19 mouse cellular contexts compared by ENCODE assay signal in genomic region chr14:75797769-75798386, GRCm38 (mm10). TPM values are rescaled to one million over a fixed set of nuclear protein-coding genes. Genes with fewer than 3 reads are reported as not detected.
DNase-seq lines count a peak whose midpoint lies in the region; ATAC-seq and TF ChIP-seq lines count a peak whose summit lies in the region.
"Had no signal": no experiment of that assay in that cellular context is flagged by ENCODE, and none has a peak within 500 bp of the region (broad histone marks: within the 10 kb centered on the region; RNA-seq: fewer than 3 reads in every experiment).

No protein-coding gene starts in this region.

- peak overlapping the region; percentile 60 for H3K27ac ChIP-seq in liver, adult 2 months (replicated peaks; ENCODE audit: insufficient read depth, low read depth, low read length)
- no peak overlapping the region for H3K27ac ChIP-seq in liver, embryonic 12.5 days
- peak overlapping the region; percentile 61; the same call in 1 of the 2 replicates for H3K27ac ChIP-seq in kidney, embryonic 16.5 days (ENCODE audit: low read length)
- no peak overlapping the region for H3K27ac ChIP-seq in hindbrain, embryonic 11.5 days (ENCODE audit: low read depth, low read length)
- H3K27ac ChIP-seq: hindbrain, embryonic 13.5 days had no signal

- no peaks in the 10 kb centered on the region for H3K79me2 ChIP-seq in liver, adult 2 months (ENCODE audit: control insufficient read depth, insufficient read depth, low read length)

- no peak for TF ChIP-seq CTCF in liver, adult 2 months (IDR thresholded peaks at IDR 0.05; ENCODE audit: low read depth, low read length)

- no peaks in the 10 kb centered on the region for H3K9me3 ChIP-seq in liver, embryonic 12.5 days (replicated peaks)
- H3K9me3 ChIP-seq in kidney, embryonic 16.5 days (ENCODE audit: low read length), result no peaks in the 10 kb centered on the region
- no peaks in the 10 kb centered on the region for H3K9me3 ChIP-seq in hindbrain, embryonic 11.5 days (ENCODE audit: control insufficient read depth, low read length)
- H3K9me3 ChIP-seq: hindbrain, embryonic 13.5 days; megakaryocyte, embryonic 14.5 days had no signal

- H3K9ac ChIP-seq in liver, adult 2 months (ENCODE audit: low read depth, low read length), result peak overlapping the region; percentile 0; the same call in 1 of the 2 replicates
- H3K9ac ChIP-seq in liver, embryonic 12.5 days, result no peak overlapping the region
- no peak overlapping the region for H3K9ac ChIP-seq in kidney, embryonic 16.5 days (replicated peaks; ENCODE audit: low read length)
- H3K9ac ChIP-seq in hindbrain, embryonic 11.5 days (ENCODE audit: low read depth, low read length), result no peak overlapping the region
- H3K9ac ChIP-seq: hindbrain, embryonic 13.5 days had no signal

- no peak for ATAC-seq in liver, embryonic 12.5 days
- peak; percentile 86 for ATAC-seq in kidney, embryonic 16.5 days (ENCODE audit: low FRiP score, low TSS enrichment)
- no peak for ATAC-seq in hindbrain, embryonic 11.5 days (ENCODE audit: low FRiP score)
- ATAC-seq: forebrain, embryonic 16.5 days; intestine, embryonic 16.5 days had no signal

- DNase-seq in liver, adult 2 months (ENCODE audit: extremely low read depth, low read depth, low spot score), result peak; percentile 92
- DNase-seq in forelimb bud, embryonic 11.5 days (ENCODE audit: low read depth, low spot score), result peak; percentile 77
- no peak for DNase-seq in Muller cell, postnatal 12 days (ENCODE audit: inconsistent ontology term)
- no peak for DNase-seq in hindbrain, embryonic 11.5 days (ENCODE audit: low spot score)
- DNase-seq in adrenal gland, postnatal 36 days, result no peak
- no peak for DNase-seq in adrenal gland, adult 18-20 months (ENCODE audit: low spot score in 2 of 2)
- DNase-seq: adrenal gland, postnatal 25 days; cerebellum, postnatal 14 days; gastrocnemius, postnatal 10 days; layer of hippocampus, adult 9-11 months; spleen, adult 18-20 months; thymus, postnatal 14 days had no signal

- no peak overlapping the region for H3K4me3 ChIP-seq in liver, adult 2 months (ENCODE audit: insufficient read depth, low read depth, low read length)
- no peak overlapping the region for H3K4me3 ChIP-seq in liver, embryonic 12.5 days
- H3K4me3 ChIP-seq in kidney, embryonic 16.5 days (ENCODE audit: low read length), result no peak overlapping the region
- H3K4me3 ChIP-seq in hindbrain, embryonic 11.5 days (ENCODE audit: low read depth, low read length), result no peak overlapping the region
- H3K4me3 ChIP-seq: hindbrain, embryonic 13.5 days; megakaryocyte, embryonic 14.5 days had no signal

- no peak overlapping the region for H3K4me2 ChIP-seq in liver, embryonic 12.5 days
- no peak overlapping the region for H3K4me2 ChIP-seq in kidney, embryonic 16.5 days (replicated peaks; ENCODE audit: low read depth, low read length)
- H3K4me2 ChIP-seq in hindbrain, embryonic 11.5 days (replicated peaks; ENCODE audit: low read depth, low read length), result no peak overlapping the region
- H3K4me2 ChIP-seq: hindbrain, embryonic 13.5 days; liver, embryonic 11.5 days had no signal

- WGBS in liver, adult 2 months, result 30% methylated on average over 5 of the region's 5 CpGs
- 33% methylated on average over 5 of the region's 5 CpGs for WGBS in liver, embryonic 12.5 days (ENCODE audit: insufficient replicate concordance)
- WGBS in kidney, embryonic 16.5 days, result 13% methylated on average over 5 of the region's 5 CpGs
- WGBS in hindbrain, embryonic 11.5 days, result 50% methylated on average over 5 of the region's 5 CpGs

- H3K4me1 ChIP-seq in liver, adult 2 months (ENCODE audit: control insufficient read depth, insufficient read depth, low read length), result peaks cover 30% of the 10 kb centered on the region
- H3K4me1 ChIP-seq in liver, embryonic 12.5 days, result no peaks in the 10 kb centered on the region
- peaks cover 8% of the 10 kb centered on the region; the same call in 1 of the 2 replicates for H3K4me1 ChIP-seq in kidney, embryonic 16.5 days (ENCODE audit: insufficient read depth, low read length)
- no peaks in the 10 kb centered on the region for H3K4me1 ChIP-seq in hindbrain, embryonic 11.5 days (replicated peaks; ENCODE audit: control insufficient read depth, insufficient read depth, low read length)
- H3K4me1 ChIP-seq: hindbrain, embryonic 13.5 days had no signal

- TF ChIP-seq POLR2A in liver, adult 2 months (IDR thresholded peaks at IDR 0.05; ENCODE audit: extremely low read depth, insufficient read depth, low read length), result no peak

- no peaks in the 10 kb centered on the region for H3K36me3 ChIP-seq in liver, adult 2 months (ENCODE audit: control insufficient read depth, insufficient read depth, low read length)
- no peaks in the 10 kb centered on the region for H3K36me3 ChIP-seq in liver, embryonic 12.5 days
- H3K36me3 ChIP-seq in kidney, embryonic 16.5 days (ENCODE audit: insufficient read depth, low read length), result no peaks in the 10 kb centered on the region
- no peaks in the 10 kb centered on the region for H3K36me3 ChIP-seq in hindbrain, embryonic 11.5 days (ENCODE audit: control insufficient read depth, insufficient read depth, low read length)
- H3K36me3 ChIP-seq: hindbrain, embryonic 13.5 days had no signal

- H3K27me3 ChIP-seq in liver, adult 2 months (ENCODE audit: control insufficient read depth, insufficient read depth, low read length), result no peaks in the 10 kb centered on the region
- peaks cover 20% of the 10 kb centered on the region for H3K27me3 ChIP-seq in liver, embryonic 12.5 days (replicated peaks)
- no peaks in the 10 kb centered on the region for H3K27me3 ChIP-seq in kidney, embryonic 16.5 days (ENCODE audit: insufficient read depth, low read length)
- no peaks in the 10 kb centered on the region for H3K27me3 ChIP-seq in hindbrain, embryonic 11.5 days (ENCODE audit: control insufficient read depth, insufficient read depth, low read length)

RNA-seq across cellular contexts. Expression of gene Slc25a30, which starts 11.0 kb away (rescaled TPM):
- total RNA-seq in liver, adult 2 months (2014; rRNA removed), result 10.5 and 14.8 TPM in 2 replicates
- 7.3 and 17.4 TPM in 2 replicates for polyA plus RNA-seq in liver, adult 2 months (2012; rRNA removed)
- polyA plus RNA-seq in liver, embryonic 12.5 days (2016; fragmentation: Nextera tagmentation; extraction: Ambion mirVana), result 3.0 and 3.3 TPM in 2 replicates
- 13.0 and 13.1 TPM in 2 replicates for polyA plus RNA-seq in kidney, embryonic 16.5 days (2015; fragmentation: Nextera tagmentation; extraction: Ambion mirVana)
- polyA plus RNA-seq in hindbrain, embryonic 11.5 days (2014; fragmentation: Nextera tagmentation; extraction: Ambion mirVana), result 9.3 and 11.3 TPM in 2 replicates
- total RNA-seq in adrenal gland, postnatal 36 days (2021), result 100 to 1,000 TPM; 206 to 215 TPM
- 100 to 1,000 TPM in 1 of 2 experiments, 10 to 100 TPM in 1; 81.1 to 119 TPM for total RNA-seq in adrenal gland, adult 18-20 months (2021)

RNA-seq across cellular contexts. Expression of gene Cog3, which starts 43.6 kb away (rescaled TPM):
- 10.9 and 12.3 TPM in 2 replicates for total RNA-seq in liver, adult 2 months (2014; rRNA removed)
- polyA plus RNA-seq in liver, adult 2 months (2012; rRNA removed), result 4.2 and 5.3 TPM in 2 replicates
- polyA plus RNA-seq in liver, embryonic 12.5 days (2016; fragmentation: Nextera tagmentation; extraction: Ambion mirVana), result 11.7 and 12.1 TPM in 2 replicates
- polyA plus RNA-seq in kidney, embryonic 16.5 days (2015; fragmentation: Nextera tagmentation; extraction: Ambion mirVana), result 24.2 and 25.2 TPM in 2 replicates
- polyA plus RNA-seq in hindbrain, embryonic 11.5 days (2014; fragmentation: Nextera tagmentation; extraction: Ambion mirVana), result 23.2 and 28.2 TPM in 2 replicates
- 10 to 100 TPM; 26.5 to 33.3 TPM for total RNA-seq in adrenal gland, postnatal 36 days (2021)
- 10 to 100 TPM; 22.7 to 26.4 TPM for total RNA-seq in adrenal gland, adult 18-20 months (2021)

RNA-seq across cellular contexts. Expression of gene Tpt1, which starts 47.0 kb away (rescaled TPM):
- total RNA-seq in liver, adult 2 months (2014; rRNA removed), result 1,382 and 1,429 TPM in 2 replicates
- polyA plus RNA-seq in liver, adult 2 months (2012; rRNA removed), result 1,392 and 1,422 TPM in 2 replicates
- 673 and 675 TPM in 2 replicates for polyA plus RNA-seq in liver, embryonic 12.5 days (2016; fragmentation: Nextera tagmentation; extraction: Ambion mirVana)
- 868 and 911 TPM in 2 replicates for polyA plus RNA-seq in kidney, embryonic 16.5 days (2015; fragmentation: Nextera tagmentation; extraction: Ambion mirVana)
- polyA plus RNA-seq in hindbrain, embryonic 11.5 days (2014; fragmentation: Nextera tagmentation; extraction: Ambion mirVana), result 1,005 and 1,072 TPM in 2 replicates
- total RNA-seq in adrenal gland, postnatal 36 days (2021), result 1,000 to 10,000 TPM; 2,956 to 3,131 TPM
- total RNA-seq in adrenal gland, adult 18-20 months (2021), result 1,000 to 10,000 TPM; 2,758 to 2,912 TPM

Comparison
In these comparisons a context has a peak if more than half of its experiments do, and no peak if none do; other contexts are left out.
1. H3K27ac ChIP-seq: peak in liver, adult 2 months (single experiment) and kidney, embryonic 16.5 days (single experiment); none in liver, embryonic 12.5 days (single experiment) and hindbrain, embryonic 11.5 days (single experiment).
2. DNase-seq: peak in liver, adult 2 months (single experiment) and forelimb bud, embryonic 11.5 days (single experiment); none in Muller cell, postnatal 12 days (single experiment), hindbrain, embryonic 11.5 days (single experiment), adrenal gland, postnatal 36 days (0 of 2) and adrenal gland, adult 18-20 months (0 of 2).